ENCODE assay signal across 8 mouse cellular contexts in the genomic region with DNA sequence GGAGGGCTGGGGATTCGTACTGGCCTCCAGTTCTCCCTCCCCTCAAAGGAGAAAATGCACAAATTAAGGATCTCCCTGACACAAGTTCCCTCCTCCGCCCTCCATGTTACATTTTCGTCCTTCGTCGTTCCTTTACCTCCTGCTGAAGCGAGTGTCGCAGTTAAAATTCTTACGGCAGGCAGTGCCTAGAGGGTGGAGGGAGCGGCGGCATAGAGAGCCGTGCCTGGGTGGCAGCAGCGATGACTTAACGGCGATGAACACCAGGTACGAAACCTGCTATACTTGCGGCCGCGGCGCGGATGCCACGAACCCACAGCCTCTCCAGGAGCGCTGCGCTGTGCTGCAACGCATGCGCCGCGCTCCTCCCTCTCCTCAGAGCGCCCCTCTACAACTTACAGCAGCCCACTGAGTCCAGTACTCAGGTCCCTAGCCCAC. TPM values are rescaled to one million over a fixed set of nuclear protein-coding genes. Genes with fewer than 3 reads are reported as not detected.
DNase-seq lines count a peak whose midpoint lies in the region; TF ChIP-seq lines count a peak whose summit lies in the region.

No protein-coding gene starts in this region.

- H3K9me3 ChIP-seq in MEL (replicated peaks; ENCODE audit: insufficient read depth, low read length), result no peaks in the 10 kb centered on the region
- H3K9me3 ChIP-seq in forebrain, embryonic 10.5 days, result no peaks in the 10 kb centered on the region
- H3K9me3 ChIP-seq in hindbrain, embryonic 10.5 days, result no peaks in the 10 kb centered on the region
- no peaks in the 10 kb centered on the region for H3K9me3 ChIP-seq in megakaryocyte, embryonic 14.5 days

- WGBS in forebrain, embryonic 10.5 days, result under 1% methylated on average over 25 of the region's 28 CpGs
- WGBS in hindbrain, embryonic 10.5 days, result 1% methylated on average over 28 of the region's 28 CpGs

- DNase-seq in MEL (ENCODE audit: low read depth, low spot score), result peak; percentile 71
- peak; percentile 29 for DNase-seq in forebrain, embryonic 10.5 days (ENCODE audit: extremely low spot score, low spot score)
- DNase-seq in hindbrain, embryonic 10.5 days (ENCODE audit: low spot score), result peak; percentile 44
- DNase-seq in left cerebral cortex, adult 8-10 months (ENCODE audit: low spot score in 2 of 2), result peak; percentile 16 to 39
- DNase-seq in right cerebral cortex, postnatal 10 days (ENCODE audit: low spot score in 2 of 2), result peak; percentile 52 to 58
- DNase-seq in gastrocnemius, postnatal 25 days, result no peak

- TF ChIP-seq POLR2A in MEL (IDR thresholded peaks at IDR 0.05; ENCODE audit: control insufficient read depth in 1 of 2, insufficient read depth in 1 of 2, low read depth in 1 of 2, low read length in 2 of 2, poor library complexity in 1 of 2), result peak; percentile 34 to 67; a peak in 2 of 4 replicates

- peaks cover 10% of the 10 kb centered on the region for H3K79me2 ChIP-seq in MEL (ENCODE audit: control insufficient read depth, insufficient read depth, low read length, poor library complexity)

- H3K27me3 ChIP-seq in MEL (ENCODE audit: control insufficient read depth in 1 of 2, insufficient read depth in 2 of 2, low read length in 2 of 2), result no peaks in the 10 kb centered on the region
- H3K27me3 ChIP-seq in forebrain, embryonic 10.5 days (ENCODE audit: poor library complexity, severe bottlenecking), result peaks cover 17% of the 10 kb centered on the region
- peaks cover 17% of the 10 kb centered on the region for H3K27me3 ChIP-seq in hindbrain, embryonic 10.5 days (ENCODE audit: insufficient read depth, poor library complexity, severe bottlenecking)
- H3K27me3 ChIP-seq in megakaryocyte, embryonic 14.5 days (replicated peaks), result no peaks in the 10 kb centered on the region

- peaks cover 0 to 7% of the 10 kb centered on the region in 2 experiments; a peak in 2 of 4 replicates for H3K36me3 ChIP-seq in MEL (ENCODE audit: control insufficient read depth in 1 of 2, insufficient read depth in 2 of 2, low read length in 2 of 2)
- H3K36me3 ChIP-seq in forebrain, embryonic 10.5 days (replicated peaks), result no peaks in the 10 kb centered on the region
- no peaks in the 10 kb centered on the region for H3K36me3 ChIP-seq in hindbrain, embryonic 10.5 days
- no peaks in the 10 kb centered on the region for H3K36me3 ChIP-seq in megakaryocyte, embryonic 14.5 days (replicated peaks; ENCODE audit: low read length)

- TF ChIP-seq RAD21 in MEL (IDR thresholded peaks at IDR 0.05; ENCODE audit: low read depth, low read length), result no peak

- H3K9ac ChIP-seq in MEL (ENCODE audit: control insufficient read depth, low read depth, low read length, poor library complexity, severe bottlenecking), result peak overlapping the region; percentile 98

- H3K27ac ChIP-seq in MEL (ENCODE audit: control insufficient read depth, low read depth, low read length), result peak overlapping the region; percentile 89
- H3K27ac ChIP-seq in brown adipose tissue, adult 24 weeks (replicated peaks; ENCODE audit: low read depth, low read length), result no peak overlapping the region
- H3K27ac ChIP-seq in forebrain, embryonic 10.5 days, result peak overlapping the region; percentile 85
- peak overlapping the region; percentile 86 for H3K27ac ChIP-seq in hindbrain, embryonic 10.5 days

- no peak for TF ChIP-seq CTCF in MEL (IDR thresholded peaks at IDR 0.05 in 2 of 3, conservative IDR thresholded peaks at IDR 0.05 in 1 of 3; ENCODE audit: control insufficient read depth in 1 of 3, insufficient read depth in 1 of 3, low read depth in 2 of 3, low read length in 3 of 3, poor library complexity in 1 of 3, severe bottlenecking in 1 of 3)

- H3K4me3 ChIP-seq in MEL (ENCODE audit: control insufficient read depth in 1 of 2, insufficient read depth in 1 of 2, low read depth in 2 of 2, low read length in 2 of 2), result peak overlapping the region; percentile 73 to 99
- H3K4me3 ChIP-seq in brown adipose tissue, adult 24 weeks (ENCODE audit: insufficient read depth, low read depth, low read length), result peak overlapping the region; percentile 65
- peak overlapping the region; percentile 61 for H3K4me3 ChIP-seq in forebrain, embryonic 10.5 days
- peak overlapping the region; percentile 62 for H3K4me3 ChIP-seq in hindbrain, embryonic 10.5 days
- peak overlapping the region; percentile 94 for H3K4me3 ChIP-seq in megakaryocyte, embryonic 14.5 days (replicated peaks)

- TF ChIP-seq EP300 in MEL (IDR thresholded peaks at IDR 0.05; ENCODE audit: low read depth in 1 of 2, low read length in 2 of 2), result no peak

- H3K4me1 ChIP-seq in MEL (ENCODE audit: control insufficient read depth in 1 of 2, insufficient read depth in 2 of 2, low read length in 2 of 2), result peaks cover 1 to 2% of the 10 kb centered on the region in 2 experiments; a peak in 2 of 4 replicates
- no peaks in the 10 kb centered on the region for H3K4me1 ChIP-seq in brown adipose tissue, adult 24 weeks (ENCODE audit: control insufficient read depth, insufficient read depth, insufficient read length, low read length)
- H3K4me1 ChIP-seq in forebrain, embryonic 10.5 days, result peaks cover 22% of the 10 kb centered on the region
- peaks cover 8% of the 10 kb centered on the region; the same call in 1 of the 2 replicates for H3K4me1 ChIP-seq in hindbrain, embryonic 10.5 days (replicated peaks)
- H3K4me1 ChIP-seq in megakaryocyte, embryonic 14.5 days, result peaks cover 18% of the 10 kb centered on the region

TF ChIP-seq in MEL, 35 proteins besides CTCF, POLR2A, EP300 and RAD21:
- no peak for TF ChIP-seq ZMIZ1 (IDR thresholded peaks at IDR 0.05; ENCODE audit: low read depth, low read length)
- no peak for TF ChIP-seq ZKSCAN1 (IDR thresholded peaks at IDR 0.05; ENCODE audit: low read depth, low read length)
- TF ChIP-seq GABPA (IDR thresholded peaks at IDR 0.05; ENCODE audit: low read depth, low read length), result no peak
- no peak for TF ChIP-seq SIN3A (IDR thresholded peaks at IDR 0.05; ENCODE audit: low read length)
- no peak for TF ChIP-seq CHD2 (IDR thresholded peaks at IDR 0.05; ENCODE audit: low read length)
- no peak for TF ChIP-seq TCF12 (IDR thresholded peaks at IDR 0.05; ENCODE audit: low read depth, low read length)
- no peak for TF ChIP-seq ZC3H11A (IDR thresholded peaks at IDR 0.05; ENCODE audit: low read depth, low read length)
- no peak for TF ChIP-seq GATA1 (IDR thresholded peaks at IDR 0.05; ENCODE audit: low read depth, low read length)
- TF ChIP-seq BHLHE40 (IDR thresholded peaks at IDR 0.05; ENCODE audit: borderline replicate concordance, low read depth, low read length), result no peak
- no peak for TF ChIP-seq KAT2A (conservative IDR thresholded peaks at IDR 0.05; ENCODE audit: low read depth, low read length)
- TF ChIP-seq TAL1 (IDR thresholded peaks at IDR 0.05; ENCODE audit: low read length), result no peak
- no peak for TF ChIP-seq ZNF384 (IDR thresholded peaks at IDR 0.05; ENCODE audit: low read depth, low read length)
- TF ChIP-seq UBTF (IDR thresholded peaks at IDR 0.05; ENCODE audit: borderline replicate concordance, insufficient read depth, low read depth, low read length), result no peak
- TF ChIP-seq E2F4 (IDR thresholded peaks at IDR 0.05; ENCODE audit: borderline replicate concordance, low read depth, low read length), result no peak
- no peak for TF ChIP-seq ETS1 (IDR thresholded peaks at IDR 0.05; ENCODE audit: low read depth, low read length)
- peak; percentile 78 for TF ChIP-seq NRF1 (IDR thresholded peaks at IDR 0.05; ENCODE audit: insufficient read depth, low read depth, low read length, poor library complexity, severe bottlenecking)
- no peak for TF ChIP-seq POLR2AphosphoS5 (IDR thresholded peaks at IDR 0.05; ENCODE audit: borderline replicate concordance, low read depth, low read length)
- no peak for TF ChIP-seq USF1 (IDR thresholded peaks at IDR 0.05; ENCODE audit: low read depth, low read length)
- no peak for TF ChIP-seq MYC (IDR thresholded peaks at IDR 0.05; ENCODE audit: low read depth, low read length)
- peak; percentile 67 for TF ChIP-seq NELFE (IDR thresholded peaks at IDR 0.05; ENCODE audit: low read depth, low read length)
- no peak for TF ChIP-seq MAFK (IDR thresholded peaks at IDR 0.05; ENCODE audit: borderline replicate concordance, low read depth, low read length)
- no peak for TF ChIP-seq MYB (IDR thresholded peaks at IDR 0.05; ENCODE audit: low read depth, low read length)
- TF ChIP-seq MAZ (IDR thresholded peaks at IDR 0.05; ENCODE audit: low read depth, low read length), result no peak
- no peak for TF ChIP-seq ELF1 (IDR thresholded peaks at IDR 0.05; ENCODE audit: low read depth, low read length)
- TF ChIP-seq TBP (IDR thresholded peaks at IDR 0.05; ENCODE audit: low read depth, low read length), result 0 out of 2 replicates have a peak, but pooled peaks have one; percentile 31
- no peak for TF ChIP-seq MAX (IDR thresholded peaks at IDR 0.05; ENCODE audit: low read length)

RNA-seq across cellular contexts. Expression of a gene that starts 7.0 kb away (rescaled TPM):
- not detected in 2 replicates for total RNA-seq in MEL (2012; rRNA removed)
- polyA plus RNA-seq in MEL (2012; ENCODE audit: insufficient read depth in 1 of 2, insufficient read length in 2 of 2, low read depth in 1 of 2, low replicate concordance in 2 of 2, missing spikeins in 1 of 2), result not detected
- polyA plus RNA-seq in brown adipose tissue, adult 24 weeks (2012; ENCODE audit: insufficient read depth, insufficient read length, missing spikeins), result not detected in 2 replicates
- polyA plus RNA-seq in forebrain, embryonic 10.5 days (2016; fragmentation: Nextera tagmentation; extraction: Ambion mirVana), result not detected in 2 replicates
- not detected in 2 replicates for polyA plus RNA-seq in hindbrain, embryonic 10.5 days (2016; fragmentation: Nextera tagmentation; extraction: Ambion mirVana)
- total RNA-seq in left cerebral cortex, adult 8-10 months (2022), result under 1 TPM in 1 of 4 experiments, not detected in 3; 0.34 TPM
- not detected in 2 replicates for polyA plus RNA-seq in megakaryocyte, embryonic 14.5 days (2012; ENCODE audit: insufficient read depth, low replicate concordance)
- not detected for total RNA-seq in gastrocnemius, postnatal 25 days (2021)
